Mouse (Mus musculus) embryo, embryonic 9.5 days (tissue): ENCODE results near the gene Atf6b.

Experiments used
- DNase-seq: peaks from one replicate; pipeline ENCODE4 v3.0.0-alpha.2; 2017; ENCODE audit errors: extremely low spot score

Gene Atf6b

GRCm38 (mm10) chr17:34648141-34648890 lies 1.4 kb downstream of the Atf6b start:
- no peak for DNase-seq

- DNase-seq = no peak
These were observed 2.3 kb downstream of the Atf6b start for GRCm38 (mm10) chr17:34649106-34649864.

GRCm38 (mm10) chr17:34650781-34651180 lies 3.8 kb downstream of the Atf6b start:
- no peak for DNase-seq

GRCm38 (mm10) chr17:34651507-34652221 lies 4.7 kb downstream of the Atf6b start:
- peak; percentile 45 for DNase-seq

- no peak for DNase-seq
These were observed 5.6 kb downstream of the Atf6b start for GRCm38 (mm10) chr17:34652546-34652945.

GRCm38 (mm10) chr17:34652985-34653384 lies 6.0 kb downstream of the Atf6b start:
- DNase-seq = no peak

GRCm38 (mm10) chr17:34653746-34654285 lies 6.9 kb downstream of the Atf6b start:
- no peak for DNase-seq

- no peak for DNase-seq
These were observed 7.4 kb downstream of the Atf6b start for GRCm38 (mm10) chr17:34654392-34654791.

GRCm38 (mm10) chr17:34655160-34655559 lies 8.2 kb downstream of the Atf6b start:
- no peak for DNase-seq

GRCm38 (mm10) chr17:34655581-34655991 lies 8.6 kb downstream of the Atf6b start:
- no peak for DNase-seq

GRCm38 (mm10) chr17:34656666-34657065 lies 9.7 kb downstream of the Atf6b start:
- no peak for DNase-seq

GRCm38 (mm10) chr17:34657271-34657670 lies 10.3 kb downstream of the Atf6b start:
- no peak for DNase-seq

- DNase-seq = no peak
These were observed 11.2 kb downstream of the Atf6b start for GRCm38 (mm10) chr17:34658145-34658544.

- DNase-seq = no peak
These were observed 11.6 kb downstream of the Atf6b start for GRCm38 (mm10) chr17:34658591-34658990.

GRCm38 (mm10) chr17:34659181-34659896 lies 12.4 kb downstream of the Atf6b start:
- DNase-seq = no peak

- no peak for DNase-seq
These were observed 12.9 kb downstream of the Atf6b start for GRCm38 (mm10) chr17:34659897-34660214.

- DNase-seq = no peak
These were observed 13.4 kb downstream of the Atf6b start for GRCm38 (mm10) chr17:34660259-34660820.

GRCm38 (mm10) chr17:34661121-34661591 lies 14.2 kb downstream of the Atf6b start:
- no peak for DNase-seq

- DNase-seq = no peak
These were observed 15.5 kb downstream of the Atf6b start for GRCm38 (mm10) chr17:34662468-34662867.

GRCm38 (mm10) chr17:34662978-34663377 lies 16.0 kb downstream of the Atf6b start:
- no peak for DNase-seq

GRCm38 (mm10) chr17:34663558-34663957 lies 16.6 kb downstream of the Atf6b start:
- no peak for DNase-seq
